Mouse (Mus musculus) intestine, embryonic 14.5 days (tissue): ENCODE results near the gene Sept8. TPM values are rescaled to one million over a fixed set of nuclear protein-coding genes. Genes with fewer than 3 reads are reported as not detected.

Experiments used
- ATAC-seq: fragments of 200-750 bp; cut with Nextera tagmentation; replicated peaks from 2 replicates; pipeline ENCODE4 v1.8.0; 2017; ENCODE audit warnings: low read depth, moderate number of reproducible peaks, moderate TSS enrichment, moderate library complexity; ENCODE audit not compliant: low FRiP score, low TSS enrichment
- DNase-seq: peaks from one replicate; pipeline ENCODE4 v3.0.0-alpha.2; 2018; ENCODE audit warnings: low spot score
- H3K27ac ChIP-seq: fragments of 300-500 bp; sonication (generic); 2 replicates; pipeline ENCODE4 v1.5.1; 2014; ENCODE audit warnings: low read depth, mild to moderate bottlenecking, control low read depth
- H3K27me3 ChIP-seq: fragments of 300-500 bp; sonication (generic); replicated peaks from 2 replicates; pipeline ENCODE4 v1.6.1; 2014; ENCODE audit warnings: low read length, control low read depth; ENCODE audit not compliant: control insufficient read depth, insufficient read depth
- H3K36me3 ChIP-seq: fragments of 300-500 bp; sonication (generic); 2 replicates; pipeline ENCODE4 v1.6.1; 2014; ENCODE audit warnings: low read length, control low read depth; ENCODE audit not compliant: control insufficient read depth, insufficient read depth
- H3K4me1 ChIP-seq: fragments of 300-500 bp; sonication (generic); replicated peaks from 2 replicates; pipeline ENCODE4 v1.6.1; 2014; ENCODE audit warnings: low read length, control low read depth, mixed read lengths; ENCODE audit not compliant: control insufficient read depth, insufficient read depth
- H3K4me2 ChIP-seq: fragments of 300-500 bp; sonication (generic); 2 replicates; pipeline ENCODE4 v1.6.1; 2014; ENCODE audit warnings: low read length
- H3K4me3 ChIP-seq: fragments of 300-500 bp; sonication (generic); 2 replicates; pipeline ENCODE4 v1.5.1; 2014; ENCODE audit warnings: low read depth, low read length, control low read depth, mixed read lengths
- H3K9ac ChIP-seq: fragments of 300-500 bp; sonication (generic); 2 replicates; pipeline ENCODE4 v1.6.1; 2014; ENCODE audit warnings: mild to moderate bottlenecking, low read length
- H3K9me3 ChIP-seq: fragments of 300-500 bp; sonication (generic); 2 replicates; pipeline ENCODE4 v1.6.1; 2016; ENCODE audit warnings: low read length, control low read depth; ENCODE audit not compliant: control insufficient read depth
- WGBS: fragments of 180-500 bp; shearing (Covaris S2); extraction: QIAGEN DNeasy Blood & Tissue Kit; methylation state at CpG from one replicate; pipeline ENCODE4 v1.1.7; 2014; 5-methylcytosine and 5-hydroxymethylcytosine counted together
- polyA plus RNA-seq: library from polyadenylated mRNA; unstranded; fragments of >200 nt; fragmentation: Nextera tagmentation; extraction: Ambion mirVana; gene quantifications from 2 replicates; pipeline ENCODE4 v1.2.1, GENCODE M21; 2014

Gene Sept8
- polyA plus RNA-seq, 1 experiment from 2014 or later, result 22.7 TPM

GRCm38 (mm10) chr11:53590368-53590768 is 71.3 kb downstream of the Sept8 start:
- Histone ChIP-seq H3K36me3 (peaks cover 65% of the 10 kb centered on the region), H3K4me3 (no peak overlapping the region), H3K9ac (no peak overlapping the region), H3K4me1 (no peaks in the 10 kb centered on the region), H3K27me3 (no peaks in the 10 kb centered on the region), H3K27ac (no peak overlapping the region), H3K9me3 (no peaks in the 10 kb centered on the region), H3K4me2 (no peak overlapping the region)
- ATAC-seq (no peak), DNase-seq (peak; percentile 77)
- 47% methylated on average over 15 of the region's 15 CpGs for WGBS

DNA sequence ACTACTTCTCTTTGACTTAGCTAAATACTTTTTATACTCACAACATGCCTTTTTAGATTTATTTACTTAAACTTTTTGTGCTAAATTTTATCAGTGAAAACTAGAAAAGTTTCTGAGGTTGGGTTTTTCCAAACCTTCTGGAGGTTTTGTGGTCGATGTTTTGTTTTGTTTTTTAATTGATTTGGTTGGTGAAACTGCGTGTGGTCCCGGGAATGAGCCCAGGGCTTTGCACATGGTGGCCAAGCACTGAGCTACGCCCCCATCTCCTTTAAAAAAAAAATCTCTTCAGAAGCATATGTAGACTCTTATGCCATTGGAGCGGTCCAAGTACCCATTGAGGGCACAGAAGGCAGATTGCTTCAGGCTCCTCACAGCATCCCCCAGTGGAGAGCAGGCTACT is 72.1 kb downstream of the Sept8 start:
- Histone ChIP-seq H3K27me3 (no peaks in the 10 kb centered on the region), H3K4me1 (no peaks in the 10 kb centered on the region), H3K4me2 (no peak overlapping the region), H3K9ac (no peak overlapping the region), H3K9me3 (no peaks in the 10 kb centered on the region), H3K4me3 (no peak overlapping the region), H3K36me3 (peaks cover 65% of the 10 kb centered on the region), H3K27ac (no peak overlapping the region)
- ATAC-seq (no peak), DNase-seq (no peak)
- 95% methylated on average over 5 of the region's 5 CpGs for WGBS

Other genes starting within 250 kb of the Sept8 start
- gene Hspa4, start 218.8 kb upstream of the Sept8 start, polyA plus RNA-seq, result 105 and 110 TPM in 2 replicates
- gene Zcchc10, start 194.6 kb upstream of the Sept8 start, polyA plus RNA-seq, result 22.4 and 22.5 TPM in 2 replicates
- gene Aff4, start 168.4 kb upstream of the Sept8 start, polyA plus RNA-seq, result 48.1 and 56.6 TPM in 2 replicates
- not detected in 2 replicates for gene Leap2, start 96.1 kb upstream of the Sept8 start, polyA plus RNA-seq
- 645 and 717 TPM in 2 replicates for gene Uqcrq, start 88.4 kb upstream of the Sept8 start, polyA plus RNA-seq
- 1.5 and 1.7 TPM in 2 replicates for gene Gdf9, start 88.2 kb upstream of the Sept8 start, polyA plus RNA-seq
- not detected in 2 replicates for gene Gm10447, start 62.1 kb upstream of the Sept8 start, polyA plus RNA-seq
- gene Shroom1, start 62.1 kb upstream of the Sept8 start, polyA plus RNA-seq, result 0.97 and 1.4 TPM in 2 replicates
- not detected in 2 replicates for gene Gm9837, start 48.8 kb upstream of the Sept8 start, polyA plus RNA-seq
- not detected in 2 replicates for gene Gm9945, start 39.1 kb upstream of the Sept8 start, polyA plus RNA-seq
- 0.09 and 0.28 TPM in 2 replicates for gene Sowaha, start 39.0 kb upstream of the Sept8 start, polyA plus RNA-seq
- gene Kif3a, start 48.1 kb downstream of the Sept8 start, polyA plus RNA-seq, result 58.7 and 63.5 TPM in 2 replicates
- 1.1 and 1.2 TPM in 2 replicates for gene Il4, start 99.4 kb downstream of the Sept8 start, polyA plus RNA-seq
- gene Il13, start 115.4 kb downstream of the Sept8 start, polyA plus RNA-seq, result not detected in 2 replicates
- gene Rad50, start 188.1 kb downstream of the Sept8 start, polyA plus RNA-seq, result 29.5 and 29.8 TPM in 2 replicates
- gene Il5, start 201.5 kb downstream of the Sept8 start, polyA plus RNA-seq, result not detected in 2 replicates